Mouse (Mus musculus): ENCODE measurements around the gene Adamts8.

Gene Adamts8

GRCm38 (mm10) chr9:30985782-30986181 lies 43.4 kb downstream of the Adamts8 start:
- no peak for DNase-seq (ENCODE audit: low spot score in 2 of 2)

- DNase-seq (ENCODE audit: low spot score in 2 of 2) = no peak
Measured at GRCm38 (mm10) chr9:30993106-30993505, 50.7 kb downstream of the Adamts8 start.

DNA sequence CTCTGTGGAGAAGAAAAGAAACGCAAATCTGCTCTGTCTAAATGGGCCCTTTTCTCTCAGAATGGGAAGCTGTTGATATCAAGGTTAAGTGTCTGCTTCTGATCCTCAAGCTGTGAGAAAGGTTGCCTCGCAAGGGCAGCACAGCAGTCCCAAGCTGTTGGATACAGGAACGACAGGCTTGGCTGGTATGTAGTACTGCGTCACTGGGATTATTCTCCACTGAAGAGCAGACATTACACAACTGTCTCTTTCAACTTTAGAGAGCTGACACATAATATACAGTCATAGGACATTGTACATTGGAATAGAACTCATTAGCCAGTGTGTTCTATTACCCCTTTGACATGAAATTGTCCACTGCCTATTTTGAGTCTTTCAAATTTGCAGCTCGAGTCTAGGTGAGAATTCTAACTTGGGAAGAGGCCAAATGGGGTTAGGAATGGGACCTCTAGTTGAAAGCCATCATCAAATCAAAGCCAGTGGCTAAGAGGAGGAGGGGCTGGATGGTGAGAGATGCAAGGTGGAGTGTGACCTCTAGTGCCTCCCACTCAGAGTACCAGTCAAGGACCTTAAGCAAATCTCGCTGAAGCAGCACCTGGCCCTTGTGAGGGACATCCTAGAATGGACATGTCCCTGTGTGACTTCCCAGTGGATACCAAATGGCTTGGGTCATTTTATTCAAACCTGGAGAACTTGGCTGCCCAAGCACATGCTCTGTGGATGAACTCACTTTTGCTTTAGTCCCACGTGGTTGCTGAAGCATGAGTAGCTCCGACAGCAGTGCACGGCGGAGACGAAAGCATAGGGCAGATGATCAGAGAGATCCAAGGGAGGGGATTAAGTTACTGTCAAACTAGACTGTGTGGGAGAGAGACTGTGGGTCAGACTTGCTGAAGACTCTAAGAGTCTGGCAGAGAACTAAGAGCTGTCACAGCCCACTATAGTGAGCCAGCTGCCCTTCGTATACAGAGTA lies 54.5 kb downstream of the Adamts8 start:
- no peak for DNase-seq (ENCODE audit: low spot score in 2 of 2)

DNA sequence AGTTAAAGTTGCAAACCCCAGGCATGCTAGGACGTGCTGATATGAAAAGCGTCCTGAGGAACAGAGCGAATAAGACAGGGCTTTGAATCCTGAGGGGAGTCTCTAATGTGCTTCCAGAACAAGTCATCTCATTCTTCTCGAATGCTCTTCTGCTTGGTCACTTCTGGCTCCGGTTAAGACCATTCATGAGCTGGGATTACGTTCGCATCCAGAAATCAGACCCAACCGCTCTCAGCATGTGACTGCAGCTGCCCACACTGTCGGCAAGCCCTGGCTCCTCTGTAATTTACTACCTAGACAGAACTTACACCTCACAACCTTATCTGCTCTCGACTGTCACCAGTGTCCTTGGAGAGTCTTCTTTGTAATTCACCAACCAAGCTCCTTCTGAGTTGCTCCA lies 58.3 kb downstream of the Adamts8 start:
- DNase-seq (ENCODE audit: low spot score in 2 of 2) = no peak

GRCm38 (mm10) chr9:31002528-31002927 lies 60.2 kb downstream of the Adamts8 start:
- DNase-seq (ENCODE audit: low spot score in 2 of 2) = no peak

GRCm38 (mm10) chr9:31009334-31009733 lies 67.0 kb downstream of the Adamts8 start:
- no peak for DNase-seq (ENCODE audit: low spot score in 2 of 2)

- DNase-seq (ENCODE audit: low spot score in 2 of 2) = no peak
Measured at GRCm38 (mm10) chr9:31010040-31010439, 67.7 kb downstream of the Adamts8 start.

DNA sequence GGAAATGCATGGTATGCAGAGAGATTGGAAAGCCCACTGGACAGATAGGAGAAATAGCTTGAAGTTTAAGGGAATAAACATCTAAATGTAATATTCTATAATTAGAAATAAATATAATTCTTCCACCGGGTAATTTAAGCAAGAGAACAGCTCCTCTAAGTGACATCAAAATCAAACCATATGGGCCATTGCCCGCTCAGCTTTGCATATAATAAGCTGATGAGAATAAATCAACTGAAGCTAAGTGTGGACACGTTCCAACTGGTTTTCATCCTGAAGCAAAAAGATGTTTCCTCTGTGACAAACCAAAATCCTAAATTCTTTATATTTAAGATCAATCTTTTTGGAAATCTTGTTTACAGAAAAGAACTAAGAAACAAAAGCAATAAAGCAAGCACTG lies 68.4 kb downstream of the Adamts8 start:
- no peak for DNase-seq (ENCODE audit: low spot score in 2 of 2)

DNA sequence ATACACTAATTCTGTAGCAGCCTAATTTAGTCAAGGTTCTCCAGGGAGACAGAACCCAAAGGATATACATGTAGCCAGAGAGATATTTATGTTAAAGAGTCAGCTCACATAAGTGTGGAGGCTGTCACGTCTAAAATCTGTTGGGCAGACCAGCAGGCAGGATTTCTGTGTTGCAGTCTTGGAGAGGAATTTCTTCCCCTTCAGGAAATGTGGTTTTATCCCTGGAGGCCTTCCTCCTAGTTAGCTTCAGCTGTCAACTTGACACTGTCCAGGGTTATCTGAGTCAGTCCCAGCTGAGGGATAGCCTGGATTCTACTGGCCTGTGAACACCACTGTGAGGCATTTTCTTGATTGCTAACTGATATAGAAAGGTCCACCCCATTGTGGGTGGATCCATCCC lies 69.2 kb downstream of the Adamts8 start:
- no peak for DNase-seq (ENCODE audit: low spot score in 2 of 2)

DNA sequence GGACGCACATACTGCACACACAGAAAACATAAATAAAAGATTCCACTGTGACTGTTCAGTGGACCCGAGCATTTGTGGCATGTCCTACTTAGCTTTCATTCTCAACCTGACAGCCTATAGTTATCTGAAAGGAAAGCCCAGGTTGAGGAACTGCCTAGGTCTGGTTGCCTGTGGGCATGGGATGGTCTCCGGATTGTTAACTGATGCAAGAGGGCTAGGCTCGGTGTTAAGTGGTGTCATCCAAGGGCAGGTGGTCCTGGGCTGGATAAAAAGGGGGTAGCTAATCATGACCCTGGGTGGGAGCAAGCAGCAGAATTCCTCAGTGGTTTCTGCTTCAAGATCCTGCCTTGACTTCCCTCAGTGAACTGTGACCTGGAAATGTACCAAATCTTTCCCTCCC lies 70.3 kb downstream of the Adamts8 start:
- DNase-seq (ENCODE audit: low spot score in 2 of 2) = no peak

DNA sequence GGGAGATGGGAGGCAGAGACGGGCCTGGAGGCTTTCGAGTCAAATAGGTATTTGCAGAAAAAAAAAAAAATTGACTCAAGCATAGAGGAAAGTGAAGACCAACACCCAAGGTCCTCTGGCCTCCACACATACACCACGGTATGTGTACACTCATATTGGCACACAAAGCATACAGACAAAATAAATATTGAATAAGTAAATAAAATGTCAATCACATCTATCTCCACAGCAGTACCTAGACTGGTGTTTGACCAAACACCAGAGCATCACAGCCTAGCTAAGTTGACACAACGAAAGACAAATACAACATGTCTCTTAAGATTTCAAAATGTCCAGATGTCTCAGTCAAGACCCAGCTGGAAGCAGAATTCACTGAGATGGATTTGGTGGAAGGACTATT lies 71.1 kb downstream of the Adamts8 start:
- no peak for DNase-seq (ENCODE audit: low spot score in 2 of 2)
